17 mouse cellular contexts compared by ENCODE assay signal in the genomic region with DNA sequence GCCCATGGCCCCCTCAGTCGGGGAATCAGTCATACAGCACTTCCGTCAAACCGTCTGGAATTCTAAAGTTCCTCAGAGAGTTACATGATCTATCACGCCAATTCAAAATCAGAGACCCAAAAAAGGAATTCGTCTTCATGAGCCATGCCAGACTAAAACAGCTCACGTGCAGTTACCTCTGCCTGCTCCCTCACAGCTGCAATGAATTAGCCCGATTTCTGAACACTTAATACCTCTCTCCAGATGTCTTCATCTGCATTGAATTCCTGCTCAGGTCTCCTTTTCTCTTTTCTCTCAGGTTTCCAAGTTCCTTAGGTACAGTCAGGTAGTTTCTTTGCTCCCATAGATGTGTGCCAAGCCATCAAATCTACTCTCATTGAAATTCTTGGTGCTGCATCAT.
"Had no signal": no experiment of that assay in that cellular context is flagged by ENCODE, and none has a peak within 500 bp of the region (broad histone marks: within the 10 kb centered on the region; RNA-seq: fewer than 3 reads in every experiment).

No protein-coding gene starts in this region.

- H3K27ac ChIP-seq: kidney, embryonic 15.5 days; liver, embryonic 14.5 days; macrophage; midbrain, embryonic 13.5 days; neural tube, embryonic 15.5 days; stomach, postnatal 0 days had no signal

- ATAC-seq: lung, postnatal 0 days; midbrain, embryonic 13.5 days had no signal

- H3K4me3 ChIP-seq: kidney, embryonic 15.5 days; megakaryocyte, embryonic 14.5 days; midbrain, embryonic 13.5 days; myocyte; neural tube, embryonic 15.5 days had no signal

- DNase-seq: kidney, adult 2 months; kidney, postnatal 14 days; layer of hippocampus, adult 9-11 months; left cerebral cortex, postnatal 4 days; lung, adult 18-20 months; right cerebral cortex, adult 18-20 months; right cerebral cortex, postnatal 25 days; thymus, postnatal 4 days had no signal

- H3K36me3 ChIP-seq: kidney, embryonic 15.5 days; midbrain, embryonic 13.5 days; neural tube, embryonic 15.5 days had no signal

- H3K4me2 ChIP-seq: kidney, embryonic 15.5 days; midbrain, embryonic 13.5 days; neural tube, embryonic 15.5 days had no signal

- H3K4me1 ChIP-seq: kidney, embryonic 15.5 days; megakaryocyte, embryonic 14.5 days; neural tube, embryonic 15.5 days had no signal

- H3K9ac ChIP-seq: kidney, embryonic 15.5 days; liver, embryonic 14.5 days; midbrain, embryonic 13.5 days; neural tube, embryonic 15.5 days had no signal

- H3K27me3 ChIP-seq: kidney, embryonic 15.5 days; megakaryocyte, embryonic 14.5 days; midbrain, embryonic 13.5 days; neural tube, embryonic 15.5 days had no signal

- H3K9me3 ChIP-seq: kidney, embryonic 15.5 days; midbrain, embryonic 13.5 days; neural tube, embryonic 15.5 days had no signal
